Mouse (Mus musculus) lung, postnatal 0 days (tissue): ENCODE results near the gene Rab25. TPM values are rescaled to one million over a fixed set of nuclear protein-coding genes. Genes with fewer than 3 reads are reported as not detected.

Source experiments
- ATAC-seq: fragments of 200-750 bp; cut with Nextera tagmentation; 2 replicates; pipeline ENCODE4 v1.8.0; 2017; ENCODE audit warnings: moderate library complexity
- DNase-seq: peaks from one replicate; pipeline ENCODE4 v3.0.0-alpha.2; 2016; ENCODE audit warnings: low spot score
- H3K27ac ChIP-seq: fragments of 300-500 bp; sonication (generic); 2 replicates; pipeline ENCODE4 v1.5.1; 2014; ENCODE audit warnings: antibody characterized with exemption, mild to moderate bottlenecking, low read length, mixed read lengths
- H3K27me3 ChIP-seq: fragments of 300-500 bp; sonication (generic); replicated peaks from 2 replicates; pipeline ENCODE4 v1.6.1; 2014; ENCODE audit warnings: low read length, mixed read lengths; ENCODE audit not compliant: insufficient read depth
- H3K36me3 ChIP-seq: fragments of 300-500 bp; sonication (generic); 2 replicates; pipeline ENCODE4 v1.6.1; 2014; ENCODE audit warnings: low read length, mixed read lengths; ENCODE audit not compliant: insufficient read depth
- H3K4me1 ChIP-seq: fragments of 300-500 bp; sonication (generic); 2 replicates; pipeline ENCODE4 v1.6.1; 2014; ENCODE audit warnings: antibody characterized with exemption, low read depth, low read length, mixed read lengths; ENCODE audit not compliant: insufficient read depth
- H3K4me2 ChIP-seq: fragments of 300-500 bp; sonication (generic); replicated peaks from 2 replicates; pipeline ENCODE4 v1.6.1; 2014; ENCODE audit warnings: low read depth, mild to moderate bottlenecking, low read length, moderate library complexity, mixed read lengths
- H3K4me3 ChIP-seq: fragments of 300-500 bp; sonication (generic); 2 replicates; pipeline ENCODE4 v1.5.1; 2014; ENCODE audit warnings: low read depth, low read length
- H3K9ac ChIP-seq: fragments of 300-500 bp; sonication (generic); replicated peaks from 2 replicates; pipeline ENCODE4 v1.6.1; 2014; ENCODE audit warnings: low read depth, mild to moderate bottlenecking
- H3K9me3 ChIP-seq: fragments of 300-500 bp; sonication (generic); 2 replicates; pipeline ENCODE4 v1.6.1; 2016; ENCODE audit warnings: low read length, mixed read lengths
- CTCF ChIP-seq: IDR thresholded peaks from 2 replicates; pipeline ENCODE4 v1.5.1; 2016; ENCODE audit warnings: antibody characterized with exemption, mild to moderate bottlenecking
- EP300 ChIP-seq: IDR thresholded peaks from 2 replicates; pipeline ENCODE4 v1.6.1; 2016; ENCODE audit warnings: antibody characterized with exemption, mild to moderate bottlenecking, control low read depth
- WGBS: fragments of 180-500 bp; shearing (Covaris S2); extraction: QIAGEN DNeasy Blood & Tissue Kit; methylation state at CpG from one replicate; pipeline ENCODE4 v1.1.7; 2014; 5-methylcytosine and 5-hydroxymethylcytosine counted together
- polyA plus RNA-seq: library from polyadenylated mRNA; unstranded; fragments of >200 nt; fragmentation: Nextera tagmentation; extraction: Ambion mirVana; gene quantifications from 2 replicates; pipeline ENCODE4 v1.2.1, GENCODE M21; 2015

The Rab25 gene
- polyA plus RNA-seq, 1 experiment from 2014 or later = 61.4 TPM

DNA sequence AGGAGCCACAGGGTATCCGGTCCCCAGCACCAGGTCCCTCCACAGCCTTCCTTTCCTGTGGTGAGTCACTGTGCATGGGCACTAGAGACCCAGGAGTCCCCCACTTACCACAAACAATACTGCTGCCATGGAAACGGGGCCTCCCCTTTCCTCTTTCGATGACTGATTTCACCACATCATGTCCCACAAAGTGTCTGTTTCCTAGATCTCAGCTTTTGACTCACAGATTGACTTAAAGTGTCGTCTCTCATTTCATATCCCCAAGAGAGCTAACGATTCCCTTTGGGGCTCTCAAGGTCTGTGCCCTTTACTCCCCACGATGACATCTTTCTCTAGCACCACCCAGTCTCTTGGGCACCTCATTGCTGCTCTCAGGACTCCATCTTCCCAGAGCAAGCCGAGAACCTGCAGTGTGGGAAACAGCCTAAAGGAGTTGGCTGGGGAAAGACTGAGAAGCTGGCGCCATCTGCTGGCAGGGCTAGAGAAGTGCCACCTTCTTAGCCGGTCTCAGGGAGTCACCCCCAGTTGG lies 26.2 kb downstream of the Rab25 start:
- ATAC-seq (peak; percentile 59), DNase-seq (peak; percentile 90)
- no peak overlapping the region for H3K9ac ChIP-seq
- H3K4me2 ChIP-seq = no peak overlapping the region
- WGBS = 19% methylated on average over 9 of the region's 9 CpGs
- no peak overlapping the region for H3K4me3 ChIP-seq
- H3K27me3 ChIP-seq = no peaks in the 10 kb centered on the region
- H3K27ac ChIP-seq = no peak overlapping the region
- H3K9me3 ChIP-seq = no peaks in the 10 kb centered on the region
- TF ChIP-seq CTCF (peak; percentile 97), EP300 (no peak)
- no peaks in the 10 kb centered on the region for H3K4me1 ChIP-seq
- H3K36me3 ChIP-seq = no peaks in the 10 kb centered on the region

DNA sequence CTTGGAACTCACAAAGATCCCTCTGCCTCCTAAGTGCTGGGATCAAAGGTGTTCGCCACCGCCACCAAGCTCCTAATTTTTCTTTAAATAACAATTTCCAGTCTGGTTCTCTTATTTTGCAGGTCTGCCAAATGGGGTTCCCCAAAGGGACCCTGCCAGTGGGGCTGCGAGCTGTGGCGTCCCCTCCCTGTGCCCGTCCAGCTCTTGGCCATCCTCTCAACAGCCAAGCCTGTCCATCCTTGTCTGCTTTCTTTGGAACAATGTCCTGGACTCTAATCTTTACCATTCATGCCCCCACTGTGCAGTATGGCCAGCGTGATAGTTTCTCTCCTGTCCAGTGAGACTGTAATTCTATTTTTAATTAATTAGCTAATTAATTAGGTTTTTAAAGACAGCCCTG lies 26.9 kb downstream of the Rab25 start:
- WGBS = 91% methylated on average over 6 of the region's 6 CpGs
- Histone ChIP-seq H3K27me3 (no peaks in the 10 kb centered on the region), H3K9me3 (no peaks in the 10 kb centered on the region), H3K36me3 (no peaks in the 10 kb centered on the region), H3K27ac (no peak overlapping the region), H3K9ac (no peak overlapping the region), H3K4me3 (no peak overlapping the region), H3K4me1 (no peaks in the 10 kb centered on the region), H3K4me2 (no peak overlapping the region)
- no peak for TF ChIP-seq EP300
- TF ChIP-seq CTCF = no peak
- ATAC-seq (no peak), DNase-seq (no peak)

GRCm38 (mm10) chr3:88520078-88520477 lies 28.0 kb downstream of the Rab25 start:
- TF ChIP-seq EP300 (no peak), CTCF (no peak)
- Histone ChIP-seq H3K27me3 (no peaks in the 10 kb centered on the region), H3K4me1 (no peaks in the 10 kb centered on the region; the same call in 1 of the 2 replicates), H3K4me3 (no peak overlapping the region), H3K36me3 (no peaks in the 10 kb centered on the region), H3K4me2 (no peak overlapping the region), H3K27ac (no peak overlapping the region), H3K9ac (no peak overlapping the region), H3K9me3 (no peaks in the 10 kb centered on the region)
- WGBS = 70% methylated on average over 2 of the region's 2 CpGs
- DNase-seq (no peak), ATAC-seq (no peak)

- no peak overlapping the region for H3K4me3 ChIP-seq
- WGBS = 91% methylated on average over 4 of the region's 4 CpGs
- no peaks in the 10 kb centered on the region for H3K36me3 ChIP-seq
- no peak overlapping the region for H3K4me2 ChIP-seq
- H3K27me3 ChIP-seq = no peaks in the 10 kb centered on the region
- peaks cover 13% of the 10 kb centered on the region for H3K4me1 ChIP-seq
- no peak for DNase-seq
- ATAC-seq = no peak
- no peak for TF ChIP-seq EP300
- no peak for TF ChIP-seq CTCF
- H3K27ac ChIP-seq = no peak overlapping the region
- no peak overlapping the region for H3K9ac ChIP-seq
- no peaks in the 10 kb centered on the region for H3K9me3 ChIP-seq
Observed at GRCm38 (mm10) chr3:88518411-88518810, 29.7 kb downstream of the Rab25 start.

DNA sequence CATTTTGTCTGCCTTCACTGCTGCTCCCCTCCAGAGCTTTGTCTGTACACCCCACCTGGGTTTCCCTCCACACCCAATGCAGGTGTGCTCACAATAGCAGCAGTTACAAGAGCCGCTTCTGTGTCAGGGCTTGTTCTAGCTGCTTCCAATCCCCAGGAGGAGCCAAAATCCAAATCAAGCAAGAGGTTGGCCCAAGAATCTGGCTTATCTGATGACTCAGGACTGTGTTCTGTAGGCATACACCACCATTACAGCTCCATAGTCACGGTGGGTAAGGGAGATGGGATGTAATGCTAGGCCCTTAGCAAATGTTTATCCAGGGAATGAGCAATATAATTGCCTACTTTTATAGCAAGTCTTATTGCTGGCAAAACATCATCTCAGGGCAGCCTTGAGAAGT lies 31.7 kb downstream of the Rab25 start:
- Histone ChIP-seq H3K27me3 (no peaks in the 10 kb centered on the region), H3K9me3 (no peaks in the 10 kb centered on the region), H3K9ac (no peak overlapping the region), H3K4me1 (peaks cover 21% of the 10 kb centered on the region), H3K4me3 (no peak overlapping the region), H3K36me3 (no peaks in the 10 kb centered on the region), H3K4me2 (no peak overlapping the region), H3K27ac (no peak overlapping the region)
- ATAC-seq = no peak
- no peak for DNase-seq
- 83% methylated on average over 2 of the region's 2 CpGs for WGBS
- TF ChIP-seq EP300 (no peak), CTCF (no peak)

- ATAC-seq = no peak
- H3K27ac ChIP-seq = no peak overlapping the region
Observed at GRCm38 (mm10) chr3:88515095-88515386, 33.1 kb downstream of the Rab25 start.

More at GRCm38 (mm10) chr3:88515095-88515386, 33.1 kb downstream of the Rab25 start:
- Histone ChIP-seq H3K9ac (no peak overlapping the region), H3K4me1 (peaks cover 24% of the 10 kb centered on the region), H3K4me3 (no peak overlapping the region), H3K9me3 (no peaks in the 10 kb centered on the region), H3K4me2 (no peak overlapping the region), H3K36me3 (no peaks in the 10 kb centered on the region), H3K27me3 (no peaks in the 10 kb centered on the region)
- WGBS = 97% methylated on average over 2 of the region's 2 CpGs
- TF ChIP-seq CTCF = no peak
- no peak for TF ChIP-seq EP300
- no peak for DNase-seq
